Mouse (Mus musculus) kidney, adult 9 months (tissue): ENCODE measurements around the gene Treml2.

Experiments used
- DNase-seq: peaks from one replicate; pipeline ENCODE4 v3.0.0; 2022

Gene Treml2

DNA sequence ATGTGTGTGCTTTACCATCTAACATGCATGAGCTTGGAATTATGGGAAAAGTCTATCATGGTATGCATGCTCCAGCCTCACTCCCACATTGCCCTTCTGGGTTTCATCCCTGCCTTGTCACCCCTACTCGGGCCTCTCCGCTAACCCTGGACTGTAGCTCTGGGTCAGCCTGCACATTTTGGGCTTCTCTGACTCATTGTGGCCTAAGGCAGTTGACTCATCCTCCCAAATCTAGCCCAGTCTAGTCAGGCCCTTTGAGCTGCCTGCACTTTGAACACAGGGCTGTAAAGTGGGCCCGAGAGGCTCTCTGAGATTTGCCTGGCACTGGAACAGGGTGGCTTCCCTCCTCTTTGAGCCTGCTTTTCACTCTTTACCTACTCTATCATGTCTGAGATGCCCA is 56.5 kb downstream of the Treml2 start:
- no peak for DNase-seq

DNA sequence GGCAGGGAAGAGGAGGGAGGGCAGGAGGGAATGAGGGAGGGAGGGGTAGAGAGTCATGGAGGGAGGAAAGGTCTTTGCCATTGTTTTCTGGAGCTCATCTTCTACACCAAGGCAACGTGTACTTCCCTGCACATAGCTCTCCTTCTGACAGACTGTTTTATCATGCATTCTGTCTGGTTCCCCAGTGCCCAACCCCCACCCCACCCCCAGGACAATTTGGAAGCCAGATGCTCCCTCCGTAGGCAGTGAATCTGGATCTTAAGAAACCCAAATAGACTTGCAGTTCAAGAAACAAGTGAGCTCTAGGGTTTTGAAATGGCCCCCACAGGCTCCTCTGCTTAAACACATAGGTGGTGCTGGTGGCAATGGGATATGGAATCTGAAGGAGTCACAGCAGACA is 58.6 kb downstream of the Treml2 start:
- no peak for DNase-seq

DNA sequence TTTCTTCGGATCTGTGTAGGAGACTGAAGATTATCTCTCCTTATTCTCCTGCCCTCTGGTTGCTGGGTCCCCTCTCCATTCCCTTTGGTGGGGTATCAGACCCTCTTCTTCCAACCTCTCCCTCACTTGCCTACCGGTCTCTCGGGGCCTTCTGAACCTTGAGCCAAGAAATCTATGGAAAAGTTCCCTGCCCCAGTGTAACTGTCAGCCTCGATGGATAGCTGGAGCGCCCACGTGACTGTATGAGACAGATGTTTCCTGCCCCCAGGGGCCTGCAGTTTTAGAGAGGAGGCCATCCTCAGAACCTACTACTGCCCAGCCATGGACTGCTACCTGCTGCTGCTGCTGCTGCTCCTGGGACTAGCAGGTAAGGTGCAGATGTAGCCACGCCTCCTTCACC is 60.3 kb downstream of the Treml2 start, which contains the start of gene Treml1:
Gene Treml1 (plus strand): TSS at position 301 of the 400 bp plus-strand sequence.
- no peak for DNase-seq

DNA sequence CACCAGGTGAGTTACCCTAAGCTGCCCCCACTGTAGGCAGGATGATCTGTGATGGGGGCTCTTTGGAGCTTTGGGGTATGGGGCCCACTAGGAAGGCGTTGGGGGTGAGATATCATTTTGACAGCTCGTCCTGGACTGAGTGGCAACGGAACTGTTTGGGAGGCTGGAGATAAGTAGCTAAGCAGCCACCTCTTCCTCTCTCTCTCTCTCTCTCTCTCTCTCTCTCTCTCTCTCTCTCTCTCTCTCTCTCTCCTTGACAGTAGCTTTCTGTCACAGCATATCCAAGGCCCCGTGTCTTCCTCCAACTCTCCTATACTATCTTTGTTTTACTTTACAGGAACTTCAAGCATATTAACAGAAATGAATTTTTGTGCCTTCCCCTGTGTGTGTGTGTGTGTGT is 61.2 kb downstream of the Treml2 start:
- DNase-seq = no peak
